Mouse (Mus musculus) heart, adult 2 months (tissue): ENCODE measurements at regions not wholly inside any gene's neighbourhood (a gene's known extent, or its start where the extent isn't known, plus 50 kb on each side); places are given as distances from the start of the nearest gene placed in this dataset.

Experiments
- CTCF ChIP-seq: fragments of 200-600 bp; IDR thresholded peaks from 2 replicates; pipeline ENCODE4 v1.8.1; 2022; ENCODE audit warnings: antibody characterized with exemption, mild to moderate bottlenecking, moderate library complexity
- EP300 ChIP-seq: fragments of 200-500 bp; IDR thresholded peaks from 2 replicates; pipeline ENCODE4 v1.6.1; 2011; ENCODE audit warnings: low read depth, low read length, control low read depth; ENCODE audit not compliant: insufficient read depth

DNA sequence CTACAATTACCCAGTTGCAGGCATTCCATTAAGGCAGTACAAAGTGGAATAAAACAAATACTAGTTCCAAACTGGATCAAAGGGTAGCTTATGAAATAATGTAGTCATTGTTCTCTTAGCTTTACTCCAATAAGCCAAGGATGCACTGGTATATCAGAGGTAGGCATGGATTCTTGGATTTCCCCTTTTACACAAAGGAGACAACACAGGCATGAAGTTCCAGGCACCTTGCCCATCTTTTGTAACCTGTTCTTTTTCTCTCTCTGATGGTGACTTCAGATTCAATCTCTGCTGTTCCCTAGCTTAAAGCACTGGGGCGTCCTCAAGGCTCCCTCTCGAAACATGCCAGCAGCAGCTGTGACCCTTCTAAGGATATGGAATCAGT, 613.5 kb upstream of the A1bg start:
- no peak for TF ChIP-seq CTCF
- TF ChIP-seq EP300, result no peak
